Mouse (Mus musculus): ENCODE results near the gene Mta1. TPM values are rescaled to one million over a fixed set of nuclear protein-coding genes. Genes with fewer than 3 reads are reported as not detected.

The Mta1 gene
- polyA plus RNA-seq, 1 experiment from 2014 or later = 17.2 TPM

DNA sequence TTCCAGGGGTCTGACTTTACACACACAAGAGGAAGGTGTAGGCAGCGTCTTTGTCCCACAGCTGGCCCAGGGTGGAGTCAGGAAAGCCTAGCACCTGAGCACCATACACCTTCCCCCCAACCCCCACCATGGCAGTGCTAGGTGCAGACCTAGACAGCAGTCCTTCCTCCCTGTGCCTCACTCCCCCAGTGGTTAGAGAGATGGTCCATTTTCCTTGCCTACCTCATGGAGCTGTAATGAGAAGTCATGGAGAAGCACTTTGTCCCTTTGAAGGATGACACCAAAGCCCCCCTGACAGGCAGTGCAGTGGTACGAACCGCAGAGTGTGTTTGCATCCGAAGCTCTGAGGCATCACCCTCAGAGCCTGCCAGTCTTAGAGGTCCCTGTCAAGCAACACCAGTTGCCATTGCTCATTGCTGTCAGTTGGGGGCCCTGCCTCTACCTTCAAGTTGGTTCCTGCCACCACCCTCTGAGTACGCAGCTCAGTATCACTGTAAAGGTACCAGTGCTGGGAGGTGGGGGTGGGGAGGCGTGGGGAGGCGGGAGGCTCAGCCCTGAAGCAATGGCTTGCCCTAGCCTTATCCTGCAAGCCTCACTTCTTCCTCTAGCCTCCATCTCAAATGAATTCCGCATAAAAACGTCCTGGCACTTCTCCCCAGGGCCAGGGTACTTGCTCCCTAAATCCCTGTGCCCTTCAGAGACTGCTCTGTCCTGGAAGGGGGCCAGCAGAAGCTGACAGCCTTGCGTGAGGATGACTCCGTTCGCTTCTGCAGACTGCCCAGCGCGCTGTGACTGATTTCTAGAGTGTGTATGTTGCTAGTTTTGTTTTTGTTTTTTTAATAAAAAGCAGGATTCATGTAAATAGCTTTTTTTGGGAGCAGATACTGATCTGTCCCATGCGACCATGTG, 24.4 kb upstream of the Mta1 start:
- peak overlapping the region; percentile 79 for H3K9ac ChIP-seq (replicated peaks)
- H3K27ac ChIP-seq = peak overlapping the region; percentile 95
- H3K4me1 ChIP-seq (replicated peaks) = peaks cover 25% of the 10 kb centered on the region
- H3K9me3 ChIP-seq = no peaks in the 10 kb centered on the region
- peaks cover 35% of the 10 kb centered on the region for H3K36me3 ChIP-seq
- peak overlapping the region; percentile 52 for H3K4me3 ChIP-seq (replicated peaks)
- no peaks in the 10 kb centered on the region for H3K27me3 ChIP-seq
- peak overlapping the region; percentile 96 for H3K4me2 ChIP-seq (replicated peaks)
- WGBS = 13% methylated on average over 15 of the region's 15 CpGs
- peak; percentile 48 for ATAC-seq

DNA sequence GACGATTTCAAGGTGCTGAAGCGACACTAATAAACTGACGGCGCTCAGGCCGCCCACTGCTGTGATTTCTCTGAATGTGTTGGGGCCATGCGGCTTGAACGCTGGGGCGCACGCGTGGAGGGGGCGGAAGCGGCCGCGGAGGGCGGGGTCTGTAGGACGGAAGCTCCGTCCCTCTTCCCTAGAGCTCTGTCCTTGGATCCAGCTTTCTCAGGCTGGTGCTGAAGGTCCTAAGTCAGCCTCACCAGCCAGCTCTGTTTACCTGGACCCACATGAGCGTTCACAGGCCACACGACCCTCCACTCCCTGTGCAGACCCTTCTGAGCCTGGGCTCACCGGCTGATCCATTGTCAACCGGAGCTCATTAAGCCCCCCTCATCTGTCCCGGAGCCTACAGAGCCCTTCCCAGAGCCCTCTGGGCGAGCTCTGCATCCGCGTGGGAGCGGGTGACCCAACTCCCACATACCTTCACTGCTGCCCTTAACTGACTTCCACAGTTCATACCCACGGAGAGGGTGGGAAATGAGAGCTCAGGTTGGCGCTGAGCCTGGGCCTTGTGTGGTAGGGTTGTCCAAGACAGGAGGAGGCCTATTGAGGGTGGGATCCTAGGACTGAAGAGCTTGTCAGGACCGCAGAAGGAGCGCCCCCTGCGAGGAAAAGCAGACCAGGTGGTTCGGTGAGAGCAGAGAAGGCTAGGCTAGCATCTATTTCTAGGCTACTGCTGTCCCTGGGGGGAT, 23.6 kb upstream of the Mta1 start, which contains the start of gene Tex22:
TSS of gene Tex22 (plus strand) at position 174 of the 734 bp plus-strand sequence.
- Histone ChIP-seq H3K4me1 (replicated peaks) (peaks cover 25% of the 10 kb centered on the region), H3K27ac (peak within 1 kb of the TSS; percentile 95), H3K36me3 (peaks cover 27% of the 10 kb centered on the region), H3K27me3 (no peaks in the 10 kb centered on the region), H3K9me3 (no peaks in the 10 kb centered on the region), H3K4me2 (replicated peaks) (peak within 1 kb of the TSS; percentile 96), H3K4me3 (replicated peaks) (peak within 1 kb of the TSS; percentile 52), H3K9ac (replicated peaks) (peak within 1 kb of the TSS; percentile 79)
- 2% methylated on average over 32 of the region's 32 CpGs for WGBS
- peak; percentile 93 for ATAC-seq

DNA sequence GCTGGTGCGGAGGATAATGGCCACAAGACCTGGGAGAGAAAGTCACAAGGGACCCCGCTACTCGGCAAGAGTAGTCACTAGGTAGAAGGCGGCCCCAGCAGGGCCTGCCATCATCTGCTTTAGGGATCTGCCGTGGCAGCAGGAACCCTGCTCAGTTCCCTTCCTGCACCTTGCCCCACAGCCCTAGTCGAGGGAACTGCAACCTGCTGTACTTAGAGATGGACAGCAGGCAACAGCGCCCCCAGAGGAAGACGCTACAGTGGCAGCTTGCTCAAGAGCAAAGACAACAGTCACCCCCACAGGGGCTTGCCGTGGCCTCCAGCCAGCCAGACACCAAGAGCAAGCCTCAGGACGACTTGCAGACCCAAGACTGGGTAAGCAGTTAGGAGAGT, 23.0 kb upstream of the Mta1 start:
- no peaks in the 10 kb centered on the region for H3K27me3 ChIP-seq
- H3K36me3 ChIP-seq = peaks cover 21% of the 10 kb centered on the region
- H3K4me2 ChIP-seq (replicated peaks) = peak overlapping the region; percentile 96
- peak; percentile 79 for ATAC-seq
- peak overlapping the region; percentile 52 for H3K4me3 ChIP-seq (replicated peaks)
- H3K4me1 ChIP-seq (replicated peaks) = peaks cover 25% of the 10 kb centered on the region
- peak overlapping the region; percentile 79 for H3K9ac ChIP-seq (replicated peaks)
- WGBS = 2% methylated on average over 10 of the region's 10 CpGs
- peak overlapping the region; percentile 95 for H3K27ac ChIP-seq
- H3K9me3 ChIP-seq = no peaks in the 10 kb centered on the region

DNA sequence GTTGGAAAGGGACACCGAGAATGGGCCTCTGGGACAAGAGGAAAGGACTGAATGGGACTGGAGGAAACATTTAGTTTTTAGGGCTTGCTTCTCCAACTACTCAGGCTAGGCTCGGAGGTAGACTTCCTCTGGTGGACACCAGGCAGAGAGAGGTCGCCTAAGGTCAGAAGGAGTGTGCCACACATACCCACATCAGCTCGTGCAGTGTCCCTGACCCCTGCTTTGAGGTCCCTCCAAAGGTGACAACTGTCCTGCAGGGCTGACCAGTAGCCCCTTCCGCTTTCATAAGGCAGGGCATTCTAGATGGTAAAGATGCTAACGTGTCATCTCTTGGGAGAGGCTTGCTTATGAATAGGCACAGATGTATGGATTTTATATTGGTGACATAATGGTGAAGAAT, 22.6 kb upstream of the Mta1 start:
- H3K27ac ChIP-seq = peak overlapping the region; percentile 95
- H3K36me3 ChIP-seq = peaks cover 17% of the 10 kb centered on the region
- peak overlapping the region; percentile 52 for H3K4me3 ChIP-seq (replicated peaks)
- WGBS = 57% methylated on average over 6 of the region's 6 CpGs
- ATAC-seq = peak; percentile 2; the same call in 1 of the 2 replicates
- H3K9me3 ChIP-seq = no peaks in the 10 kb centered on the region
- H3K4me2 ChIP-seq (replicated peaks) = peak overlapping the region; percentile 96
- peak overlapping the region; percentile 79 for H3K9ac ChIP-seq (replicated peaks)
- peaks cover 25% of the 10 kb centered on the region for H3K4me1 ChIP-seq (replicated peaks)
- H3K27me3 ChIP-seq = no peaks in the 10 kb centered on the region

DNA sequence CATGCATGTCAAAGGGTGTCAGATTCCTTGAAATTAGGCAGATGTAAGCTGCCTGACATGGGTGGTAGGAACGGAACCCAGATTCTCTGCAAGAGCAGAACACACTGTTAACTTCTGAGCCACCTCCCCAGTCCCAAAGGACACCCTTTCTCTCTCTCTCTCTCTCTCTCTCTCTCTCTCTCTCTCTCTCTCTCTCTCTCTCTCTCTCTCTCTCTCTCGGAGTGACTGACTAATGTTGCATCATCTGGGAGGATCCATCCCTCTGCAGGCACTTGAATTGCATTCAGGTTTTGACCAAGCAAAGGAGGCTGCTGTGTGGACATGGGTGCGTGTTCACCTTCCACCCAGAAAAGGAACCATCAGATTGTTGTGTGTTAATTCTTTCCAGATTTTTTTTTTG, 10.8 kb upstream of the Mta1 start:
- 73% methylated on average over 3 of the region's 3 CpGs for WGBS
- Histone ChIP-seq H3K4me3 (replicated peaks) (no peak overlapping the region), H3K4me1 (replicated peaks) (no peaks in the 10 kb centered on the region), H3K36me3 (no peaks in the 10 kb centered on the region), H3K27me3 (no peaks in the 10 kb centered on the region), H3K9ac (replicated peaks) (no peak overlapping the region), H3K4me2 (replicated peaks) (no peak overlapping the region), H3K9me3 (no peaks in the 10 kb centered on the region), H3K27ac (no peak overlapping the region)
- ATAC-seq = no peak

DNA sequence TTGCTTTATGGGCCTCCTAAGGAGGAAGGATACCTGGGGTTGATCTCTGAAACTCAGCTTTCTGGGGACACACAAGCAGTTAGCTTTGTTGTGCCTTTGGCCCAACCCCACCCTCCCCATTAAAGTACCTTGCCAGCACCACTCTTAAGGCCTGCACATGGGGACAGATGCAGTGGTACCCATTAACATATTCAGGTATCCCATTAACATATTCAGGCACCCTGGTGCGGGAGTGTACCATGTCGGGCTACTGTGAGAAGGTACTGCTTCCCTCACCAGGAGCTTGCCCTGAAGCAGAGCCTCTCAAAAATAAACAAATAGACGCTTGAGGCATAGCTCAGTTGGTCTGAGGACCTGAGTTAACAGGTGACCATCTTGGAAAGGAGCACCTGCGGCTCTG, 10.1 kb upstream of the Mta1 start:
- Histone ChIP-seq H3K9ac (replicated peaks) (no peak overlapping the region), H3K36me3 (no peaks in the 10 kb centered on the region), H3K9me3 (no peaks in the 10 kb centered on the region), H3K4me2 (replicated peaks) (no peak overlapping the region), H3K4me3 (replicated peaks) (no peak overlapping the region), H3K4me1 (replicated peaks) (no peaks in the 10 kb centered on the region), H3K27me3 (no peaks in the 10 kb centered on the region), H3K27ac (no peak overlapping the region)
- ATAC-seq = no peak
- WGBS = 50% methylated on average over 4 of the region's 4 CpGs

DNA sequence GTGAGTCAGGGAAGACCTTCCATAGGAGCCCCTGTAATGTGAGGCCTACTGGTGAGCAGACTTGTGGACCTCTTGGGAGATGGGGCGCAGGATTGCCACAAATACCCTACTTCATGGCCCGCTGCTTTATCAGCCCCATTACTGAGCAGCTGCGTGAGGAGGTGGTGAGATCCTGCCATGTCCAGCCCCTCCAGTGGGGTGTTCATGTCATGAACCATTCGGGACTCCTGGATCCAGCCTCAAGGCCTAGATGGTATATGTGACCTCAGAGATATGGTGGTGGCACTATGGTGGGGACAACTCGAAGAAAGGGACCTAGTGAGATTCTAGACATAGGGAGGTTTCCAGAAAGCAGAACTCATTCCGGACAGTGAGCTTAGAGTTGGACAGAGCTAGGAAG, 9.0 kb upstream of the Mta1 start:
- Histone ChIP-seq H3K9ac (replicated peaks) (no peak overlapping the region), H3K27ac (no peak overlapping the region), H3K27me3 (no peaks in the 10 kb centered on the region), H3K4me2 (replicated peaks) (no peak overlapping the region), H3K9me3 (no peaks in the 10 kb centered on the region), H3K4me1 (replicated peaks) (no peaks in the 10 kb centered on the region), H3K4me3 (replicated peaks) (no peak overlapping the region), H3K36me3 (no peaks in the 10 kb centered on the region)
- WGBS = 94% methylated on average over 6 of the region's 6 CpGs
- no peak for ATAC-seq

DNA sequence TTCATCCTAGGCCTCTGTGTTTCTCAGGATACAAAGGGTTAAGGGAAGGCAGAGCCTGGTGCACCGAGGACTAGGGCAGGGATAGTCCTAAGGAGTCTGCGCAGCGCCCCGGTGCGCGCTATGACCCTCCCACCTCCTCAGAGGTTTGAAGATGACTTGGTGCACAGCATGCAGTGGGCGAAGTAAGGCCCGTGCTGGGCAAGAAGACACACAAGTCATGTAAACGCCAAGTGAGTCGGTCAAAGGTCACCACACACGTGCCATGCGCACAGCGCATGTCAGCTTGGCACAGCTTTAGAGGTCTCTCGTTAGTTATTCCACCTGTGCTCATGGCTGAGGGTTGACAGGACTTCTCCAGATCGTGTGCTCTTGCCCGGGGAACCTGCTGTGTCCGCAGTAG, 8.0 kb upstream of the Mta1 start:
- Histone ChIP-seq H3K27me3 (no peaks in the 10 kb centered on the region), H3K4me2 (replicated peaks) (no peak overlapping the region), H3K36me3 (no peaks in the 10 kb centered on the region), H3K4me3 (replicated peaks) (no peak overlapping the region), H3K9me3 (no peaks in the 10 kb centered on the region), H3K9ac (replicated peaks) (no peak overlapping the region), H3K27ac (no peak overlapping the region), H3K4me1 (replicated peaks) (no peaks in the 10 kb centered on the region)
- 84% methylated on average over 17 of the region's 17 CpGs for WGBS
- ATAC-seq = no peak

DNA sequence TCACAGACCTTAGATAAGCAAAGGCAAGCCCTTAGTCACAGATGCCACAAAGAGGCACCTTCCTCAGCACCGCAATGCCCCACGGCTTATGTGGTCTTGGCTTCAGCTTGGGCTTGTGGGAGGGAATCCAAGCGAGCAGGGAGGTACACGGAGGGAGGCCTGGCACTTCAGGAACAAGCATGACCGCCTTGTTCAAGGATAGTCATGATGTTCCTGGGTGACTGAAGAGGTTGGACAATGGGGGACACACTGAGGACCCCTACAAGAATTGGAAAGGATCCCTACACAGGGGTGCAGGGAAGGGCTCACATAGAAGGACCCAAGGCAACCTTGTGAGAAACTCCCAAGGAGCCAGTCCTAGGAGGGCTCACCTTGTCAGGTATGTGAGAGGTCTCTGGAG, 1.0 kb upstream of the Mta1 start:
- H3K4me2 ChIP-seq (replicated peaks) = peak overlapping the region; percentile 93
- WGBS = 83% methylated on average over 5 of the region's 5 CpGs
- ATAC-seq = peak; percentile 12; the same call in 1 of the 2 replicates
- H3K9ac ChIP-seq (replicated peaks) = peak overlapping the region; percentile 99
- peak overlapping the region; percentile 84; the same call in 1 of the 2 replicates for H3K27ac ChIP-seq
- H3K9me3 ChIP-seq = no peaks in the 10 kb centered on the region
- no peaks in the 10 kb centered on the region for H3K27me3 ChIP-seq
- no peaks in the 10 kb centered on the region for H3K36me3 ChIP-seq
- peak overlapping the region; percentile 96 for H3K4me3 ChIP-seq (replicated peaks)
- H3K4me1 ChIP-seq (replicated peaks) = peaks cover 42% of the 10 kb centered on the region

DNA sequence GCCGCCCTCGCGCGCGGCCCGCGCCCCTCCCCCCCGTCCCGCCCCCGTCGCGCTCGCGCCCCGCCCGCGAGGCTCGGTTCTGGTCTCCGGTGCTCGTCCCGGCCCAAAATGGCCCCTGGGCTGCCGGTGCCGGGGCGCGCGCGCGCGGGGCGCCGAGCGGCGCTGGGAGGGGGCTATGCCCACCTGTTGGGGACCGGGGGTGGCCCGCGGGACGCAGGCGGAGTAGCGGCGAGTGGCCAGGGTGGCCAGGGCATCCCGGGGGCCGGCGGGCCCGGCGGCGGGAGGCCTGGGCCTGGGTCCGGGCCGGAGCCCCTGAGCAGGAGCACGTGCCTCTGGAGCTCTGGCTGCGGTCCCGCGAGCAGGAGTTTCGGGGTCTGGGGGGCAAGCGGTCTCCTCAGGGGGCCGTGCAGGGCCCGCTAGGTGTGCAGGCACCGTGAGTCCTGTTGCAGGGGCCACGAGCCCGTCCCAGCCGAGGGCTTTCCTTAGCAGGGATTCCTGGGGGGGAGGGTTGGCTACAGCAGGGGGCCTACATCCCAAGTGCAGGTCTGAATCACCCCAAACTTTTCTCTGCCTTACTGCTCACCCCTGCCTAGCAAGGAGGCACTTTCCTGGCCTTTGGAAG, 563 bp downstream of the Mta1 start:
- peak overlapping the region; percentile 99 for H3K9ac ChIP-seq (replicated peaks)
- H3K4me1 ChIP-seq (replicated peaks) = peaks cover 52% of the 10 kb centered on the region
- peak; percentile 15 for ATAC-seq
- H3K27me3 ChIP-seq = no peaks in the 10 kb centered on the region
- WGBS = under 1% methylated on average over 37 of the region's 60 CpGs
- no peaks in the 10 kb centered on the region for H3K36me3 ChIP-seq
- H3K4me2 ChIP-seq (replicated peaks) = peak overlapping the region; percentile 93
- H3K9me3 ChIP-seq = no peaks in the 10 kb centered on the region
- peak overlapping the region; percentile 96 for H3K4me3 ChIP-seq (replicated peaks)
- peak overlapping the region; percentile 77 for H3K27ac ChIP-seq

DNA sequence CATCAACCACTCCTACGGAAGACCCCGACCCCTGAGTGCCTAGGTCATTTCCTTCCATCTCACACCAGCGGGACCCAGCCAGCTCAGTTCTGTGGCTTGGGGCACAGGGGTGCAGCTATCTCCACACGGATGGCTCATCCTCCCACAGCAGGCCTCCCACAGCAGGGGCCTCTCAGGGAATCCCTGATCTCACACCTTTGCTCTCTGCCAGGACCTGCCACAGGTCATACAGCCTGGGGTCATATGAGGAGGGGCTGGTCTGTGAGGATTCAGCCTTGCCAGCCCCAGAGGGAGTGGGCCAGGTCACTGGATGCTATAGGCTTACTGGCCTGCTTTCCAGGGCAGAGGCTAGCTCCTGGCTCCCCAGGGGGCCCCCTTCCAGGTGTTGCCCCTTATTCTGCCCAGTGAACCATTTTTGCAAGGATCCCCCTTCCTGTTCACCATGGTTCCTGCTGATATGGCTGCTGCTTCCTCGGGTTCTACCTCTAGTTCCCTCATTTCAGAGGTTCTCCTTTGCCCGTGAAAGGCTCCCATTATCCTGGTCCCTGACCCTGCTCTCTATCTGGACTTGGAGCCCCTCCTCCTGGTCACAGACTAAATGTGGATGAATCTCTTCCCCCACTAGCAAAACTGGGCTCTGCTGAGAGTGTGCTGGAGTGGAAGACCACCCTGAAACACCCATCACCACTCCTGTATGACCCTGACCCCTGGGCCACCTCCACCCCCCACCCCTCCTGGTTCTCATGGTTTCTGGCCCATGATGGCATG, 1.6 kb downstream of the Mta1 start:
- no peaks in the 10 kb centered on the region for H3K9me3 ChIP-seq
- H3K27me3 ChIP-seq = no peaks in the 10 kb centered on the region
- peak overlapping the region; percentile 15; the same call in 1 of the 2 replicates for H3K27ac ChIP-seq
- H3K4me1 ChIP-seq (replicated peaks) = peaks cover 58% of the 10 kb centered on the region
- peak overlapping the region; percentile 96 for H3K4me3 ChIP-seq (replicated peaks)
- H3K36me3 ChIP-seq = no peaks in the 10 kb centered on the region
- peak overlapping the region; percentile 93 for H3K4me2 ChIP-seq (replicated peaks)
- peak overlapping the region; percentile 99 for H3K9ac ChIP-seq (replicated peaks)
- ATAC-seq = no peak
- WGBS = 41% methylated on average over 6 of the region's 6 CpGs

All from midbrain, embryonic 13.5 days (tissue).